Mouse (Mus musculus): ENCODE data around the gene Gm37240. TPM values are rescaled to one million over a fixed set of nuclear protein-coding genes. Genes with fewer than 3 reads are reported as not detected.

The Gm37240 gene
- total RNA-seq, 1 experiment, result 1.2 TPM

DNA sequence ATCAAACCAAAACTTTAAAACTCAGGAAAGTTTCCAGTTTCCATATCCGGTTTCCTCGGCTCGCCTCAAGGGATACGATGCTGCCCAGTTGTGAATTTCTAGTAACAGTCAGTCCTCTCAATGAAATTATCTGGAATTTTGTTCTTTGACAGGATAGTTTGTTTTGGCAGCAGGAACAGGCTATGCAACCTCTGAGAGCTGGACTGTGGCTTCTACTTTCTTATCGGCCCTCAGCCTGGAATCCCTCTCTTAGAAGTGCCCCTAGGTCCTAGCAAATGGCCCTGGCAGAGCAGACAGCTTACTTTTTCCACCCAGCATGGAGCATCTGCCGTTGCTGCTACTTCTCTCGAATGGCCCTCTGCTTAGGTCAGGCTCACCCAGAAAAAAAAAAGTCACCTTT is 755.4 kb downstream of the Gm37240 start:
- Histone ChIP-seq H3K27ac (ENCODE audit: insufficient read depth, low read depth, low read length, poor library complexity, severe bottlenecking) (no peak overlapping the region), H3K4me1 (ENCODE audit: control insufficient read depth in 2 of 2, insufficient read depth in 2 of 2, low read length in 2 of 2, poor library complexity in 1 of 2) (no peaks in the 10 kb centered on the region; a peak in 1 of 4 replicates), H3K36me3 (ENCODE audit: control insufficient read depth, insufficient read depth, low read length, poor library complexity, severe bottlenecking) (no peaks in the 10 kb centered on the region), H3K9me3 (ENCODE audit: control insufficient read depth, insufficient read depth, low read depth, low read length) (no peaks in the 10 kb centered on the region), H3K9ac (ENCODE audit: insufficient read depth, low read depth, low read length, poor library complexity, severe bottlenecking) (no peak overlapping the region), H3K4me3 (ENCODE audit: insufficient read depth in 1 of 2, low read depth in 1 of 2, low read length in 2 of 2, poor library complexity in 1 of 2, severe bottlenecking in 1 of 2) (no peak overlapping the region)
- DNase-seq (ENCODE audit: low read depth, low spot score), result no peak
- TF ChIP-seq ZNF384 (IDR thresholded peaks at IDR 0.05; ENCODE audit: low read depth, low read length), result no peak
- TF ChIP-seq HCFC1 (IDR thresholded peaks at IDR 0.05; ENCODE audit: borderline replicate concordance, insufficient read depth, low read length), result no peak
- TF ChIP-seq ZC3H11A (IDR thresholded peaks at IDR 0.05; ENCODE audit: borderline replicate concordance, low read depth, low read length), result no peak
- no peak for TF ChIP-seq CHD2 (IDR thresholded peaks at IDR 0.05; ENCODE audit: low read depth, low read length)
- in situ Hi-C loops (cut with MboI; ENCODE audit: low sequenced_read_pairs in 2 of 2, unreplicated experiment in 2 of 2), result no loop called here

DNA sequence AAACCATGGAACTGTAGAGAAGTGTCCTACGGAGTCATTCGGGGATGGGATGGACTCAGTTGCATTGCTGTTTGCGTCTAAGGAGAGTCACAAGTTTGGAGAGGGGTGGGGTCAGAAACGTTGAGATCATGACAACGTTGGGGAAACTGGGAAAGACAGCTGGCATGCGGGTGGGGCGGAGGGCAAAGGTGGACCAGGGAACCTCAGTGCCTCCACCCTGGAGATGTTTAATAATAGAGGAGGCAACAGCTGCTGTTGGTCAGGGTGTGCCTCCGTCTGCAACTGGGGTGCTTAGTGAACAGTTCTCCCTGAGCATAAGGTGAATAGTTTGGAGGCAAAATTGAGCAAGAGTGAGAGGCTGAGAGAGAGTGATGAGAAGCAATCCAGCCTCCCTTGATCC is 758.8 kb downstream of the Gm37240 start:
- H3K4me3 ChIP-seq (ENCODE audit: insufficient read depth in 1 of 2, low read depth in 1 of 2, low read length in 2 of 2, poor library complexity in 1 of 2, severe bottlenecking in 1 of 2), result no peak overlapping the region
- DNase-seq (ENCODE audit: low read depth, low spot score), result no peak
- H3K4me1 ChIP-seq (ENCODE audit: control insufficient read depth in 2 of 2, insufficient read depth in 2 of 2, low read length in 2 of 2, poor library complexity in 1 of 2), result no peaks in the 10 kb centered on the region; a peak in 2 of 4 replicates
- TF ChIP-seq ZC3H11A (IDR thresholded peaks at IDR 0.05; ENCODE audit: borderline replicate concordance, low read depth, low read length) (no peak), HCFC1 (IDR thresholded peaks at IDR 0.05; ENCODE audit: borderline replicate concordance, insufficient read depth, low read length) (no peak)
- in situ Hi-C loops (cut with MboI; ENCODE audit: low sequenced_read_pairs in 2 of 2, unreplicated experiment in 2 of 2), result no loop called here
- no peak overlapping the region for H3K9ac ChIP-seq (ENCODE audit: insufficient read depth, low read depth, low read length, poor library complexity, severe bottlenecking)
- H3K9me3 ChIP-seq (ENCODE audit: control insufficient read depth, insufficient read depth, low read depth, low read length), result no peaks in the 10 kb centered on the region
- no peaks in the 10 kb centered on the region for H3K36me3 ChIP-seq (ENCODE audit: control insufficient read depth, insufficient read depth, low read length, poor library complexity, severe bottlenecking)
- no peak overlapping the region for H3K27ac ChIP-seq (ENCODE audit: insufficient read depth, low read depth, low read length, poor library complexity, severe bottlenecking)

DNA sequence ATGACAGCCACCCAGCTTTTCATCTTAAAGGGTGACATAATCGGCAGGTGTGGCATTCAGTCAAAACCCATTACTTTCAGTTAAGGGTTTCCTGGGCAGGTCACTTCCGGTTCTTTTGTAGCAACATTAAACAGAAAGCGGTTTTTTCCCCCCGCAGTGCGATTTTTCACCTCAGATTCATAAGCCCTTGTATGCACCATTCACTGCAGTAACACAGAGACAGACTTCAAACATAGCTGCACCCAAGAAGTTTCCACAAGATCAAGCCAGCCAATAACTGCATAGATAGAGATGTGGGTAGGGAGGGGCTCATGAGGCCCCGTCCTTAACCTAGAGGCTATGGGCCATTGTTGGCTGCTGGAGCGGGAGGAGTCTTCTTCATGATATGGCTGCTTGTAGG is 760.3 kb downstream of the Gm37240 start:
- in situ Hi-C loops (cut with MboI; ENCODE audit: low sequenced_read_pairs in 2 of 2, unreplicated experiment in 2 of 2), result no loop called here
- TF ChIP-seq CHD2 (IDR thresholded peaks at IDR 0.05; ENCODE audit: low read depth, low read length) (no peak), HCFC1 (IDR thresholded peaks at IDR 0.05; ENCODE audit: borderline replicate concordance, insufficient read depth, low read length) (no peak), MAFK (IDR thresholded peaks at IDR 0.05; ENCODE audit: insufficient read depth, low read depth, low read length) (no peak), ZNF384 (IDR thresholded peaks at IDR 0.05; ENCODE audit: low read depth, low read length) (no peak), ZC3H11A (IDR thresholded peaks at IDR 0.05; ENCODE audit: borderline replicate concordance, low read depth, low read length) (no peak)
- DNase-seq (ENCODE audit: low read depth, low spot score), result no peak
- H3K9ac ChIP-seq (ENCODE audit: insufficient read depth, low read depth, low read length, poor library complexity, severe bottlenecking), result no peak overlapping the region
- no peak overlapping the region for H3K27ac ChIP-seq (ENCODE audit: insufficient read depth, low read depth, low read length, poor library complexity, severe bottlenecking)
- no peak overlapping the region for H3K4me3 ChIP-seq (ENCODE audit: insufficient read depth in 1 of 2, low read depth in 1 of 2, low read length in 2 of 2, poor library complexity in 1 of 2, severe bottlenecking in 1 of 2)
- H3K36me3 ChIP-seq (ENCODE audit: control insufficient read depth, insufficient read depth, low read length, poor library complexity, severe bottlenecking), result no peaks in the 10 kb centered on the region
- H3K4me1 ChIP-seq (ENCODE audit: control insufficient read depth in 2 of 2, insufficient read depth in 2 of 2, low read length in 2 of 2, poor library complexity in 1 of 2), result no peaks in the 10 kb centered on the region; a peak in 2 of 4 replicates
- H3K9me3 ChIP-seq (ENCODE audit: control insufficient read depth, insufficient read depth, low read depth, low read length), result no peaks in the 10 kb centered on the region

DNA sequence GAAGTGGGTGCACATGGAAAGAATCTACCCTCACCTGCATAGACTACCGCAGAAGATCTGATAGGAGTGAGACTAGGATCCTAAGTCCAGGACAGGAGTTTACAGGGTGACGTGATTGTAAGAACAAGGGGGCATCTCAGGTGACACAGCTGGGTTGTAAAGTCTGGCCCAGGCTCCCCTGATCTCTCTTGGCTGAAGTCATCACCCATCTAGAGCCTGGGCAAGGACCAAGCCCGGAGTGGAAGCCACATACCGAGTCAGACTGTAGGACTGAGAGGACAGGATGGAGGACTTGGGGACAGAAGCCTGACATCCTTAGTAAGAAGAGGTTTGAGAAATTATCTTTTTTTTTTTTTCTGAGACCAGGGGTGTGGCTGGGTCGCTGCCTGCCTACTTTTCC is 761.8 kb downstream of the Gm37240 start:
- in situ Hi-C loops (cut with MboI; ENCODE audit: low sequenced_read_pairs in 2 of 2, unreplicated experiment in 2 of 2), result no loop called here
- Histone ChIP-seq H3K4me1 (ENCODE audit: control insufficient read depth in 2 of 2, insufficient read depth in 2 of 2, low read length in 2 of 2, poor library complexity in 1 of 2) (no peaks in the 10 kb centered on the region; a peak in 2 of 4 replicates), H3K27ac (ENCODE audit: insufficient read depth, low read depth, low read length, poor library complexity, severe bottlenecking) (no peak overlapping the region), H3K4me3 (ENCODE audit: insufficient read depth in 1 of 2, low read depth in 1 of 2, low read length in 2 of 2, poor library complexity in 1 of 2, severe bottlenecking in 1 of 2) (no peak overlapping the region), H3K36me3 (ENCODE audit: control insufficient read depth, insufficient read depth, low read length, poor library complexity, severe bottlenecking) (no peaks in the 10 kb centered on the region), H3K9me3 (ENCODE audit: control insufficient read depth, insufficient read depth, low read depth, low read length) (no peaks in the 10 kb centered on the region), H3K9ac (ENCODE audit: insufficient read depth, low read depth, low read length, poor library complexity, severe bottlenecking) (no peak overlapping the region)
- no peak for DNase-seq (ENCODE audit: low read depth, low spot score)
- no peak for TF ChIP-seq ZC3H11A (IDR thresholded peaks at IDR 0.05; ENCODE audit: borderline replicate concordance, low read depth, low read length)
- TF ChIP-seq ZNF384 (IDR thresholded peaks at IDR 0.05; ENCODE audit: low read depth, low read length), result no peak
- TF ChIP-seq CHD2 (IDR thresholded peaks at IDR 0.05; ENCODE audit: low read depth, low read length), result no peak
- TF ChIP-seq HCFC1 (IDR thresholded peaks at IDR 0.05; ENCODE audit: borderline replicate concordance, insufficient read depth, low read length), result no peak
- TF ChIP-seq MAFK (IDR thresholded peaks at IDR 0.05; ENCODE audit: insufficient read depth, low read depth, low read length), result no peak

DNA sequence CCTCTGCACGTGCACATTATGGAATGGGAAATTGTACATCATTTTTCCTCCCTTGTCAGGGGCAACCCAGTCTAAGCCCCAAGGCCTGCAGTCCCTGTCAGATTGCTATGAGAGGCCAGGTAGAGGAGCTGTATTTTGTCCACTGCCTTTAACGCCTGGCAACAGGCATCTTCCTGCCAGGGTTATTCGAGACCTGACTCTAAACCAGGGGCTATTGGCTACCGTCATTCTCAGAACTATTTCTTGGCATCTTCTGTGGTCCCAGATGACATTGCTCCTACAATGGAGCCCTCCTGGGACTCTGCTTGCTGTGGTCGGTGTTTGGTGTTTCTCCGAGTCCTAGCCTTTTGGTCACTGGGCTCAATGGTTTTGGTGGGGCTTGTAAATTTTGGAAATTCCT is 762.4 kb downstream of the Gm37240 start:
- DNase-seq (ENCODE audit: low read depth, low spot score), result no peak
- in situ Hi-C loops (cut with MboI; ENCODE audit: low sequenced_read_pairs in 2 of 2, unreplicated experiment in 2 of 2), result no loop called here
- H3K9ac ChIP-seq (ENCODE audit: insufficient read depth, low read depth, low read length, poor library complexity, severe bottlenecking), result no peak overlapping the region
- TF ChIP-seq CHD2 (IDR thresholded peaks at IDR 0.05; ENCODE audit: low read depth, low read length) (no peak), ZNF384 (IDR thresholded peaks at IDR 0.05; ENCODE audit: low read depth, low read length) (no peak), ZC3H11A (IDR thresholded peaks at IDR 0.05; ENCODE audit: borderline replicate concordance, low read depth, low read length) (no peak), MAFK (IDR thresholded peaks at IDR 0.05; ENCODE audit: insufficient read depth, low read depth, low read length) (no peak), HCFC1 (IDR thresholded peaks at IDR 0.05; ENCODE audit: borderline replicate concordance, insufficient read depth, low read length) (no peak)
- H3K9me3 ChIP-seq (ENCODE audit: control insufficient read depth, insufficient read depth, low read depth, low read length), result no peaks in the 10 kb centered on the region
- H3K36me3 ChIP-seq (ENCODE audit: control insufficient read depth, insufficient read depth, low read length, poor library complexity, severe bottlenecking), result no peaks in the 10 kb centered on the region
- H3K4me3 ChIP-seq (ENCODE audit: insufficient read depth in 1 of 2, low read depth in 1 of 2, low read length in 2 of 2, poor library complexity in 1 of 2, severe bottlenecking in 1 of 2), result no peak overlapping the region
- H3K27ac ChIP-seq (ENCODE audit: insufficient read depth, low read depth, low read length, poor library complexity, severe bottlenecking), result no peak overlapping the region
- H3K4me1 ChIP-seq (ENCODE audit: control insufficient read depth in 2 of 2, insufficient read depth in 2 of 2, low read length in 2 of 2, poor library complexity in 1 of 2), result no peaks in the 10 kb centered on the region; a peak in 2 of 4 replicates

Measured in ES-E14 (cell line).